Mouse (Mus musculus): Measurements from ENCODE around the gene Zfp655. TPM values are rescaled to one million over a fixed set of nuclear protein-coding genes. Genes with fewer than 3 reads are reported as not detected.
"Not testable (repeated sequence)": the region's sequence is repeated elsewhere in the genome, so short reads cannot be mapped to it uniquely, and the experiment has no call there.

Zfp655 gene
- polyA plus RNA-seq, 1 experiment from 2014 or later = 32.2 TPM

DNA sequence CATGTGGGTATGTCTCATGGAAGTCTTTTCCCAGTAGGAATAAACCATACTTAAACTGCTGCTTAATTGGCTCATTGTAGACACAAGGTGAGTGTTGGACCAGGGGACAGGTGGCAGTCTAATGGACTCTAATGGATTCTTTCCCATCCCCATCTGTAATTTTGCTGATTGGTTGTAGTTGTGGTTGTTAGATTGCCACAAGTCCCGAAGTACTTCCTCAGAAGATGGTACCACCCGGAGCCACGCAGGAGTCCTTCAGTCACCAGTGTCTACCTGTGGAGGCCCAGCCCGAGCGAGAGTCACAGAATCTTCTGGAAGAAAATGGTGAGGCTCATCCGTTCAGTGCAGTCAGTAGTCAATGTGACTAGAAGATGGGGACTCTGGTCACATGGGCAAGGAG, 24.1 kb upstream of the Zfp655 start:
- no peaks in the 10 kb centered on the region for H3K27me3 ChIP-seq
- H3K27ac ChIP-seq = no peak overlapping the region
- no peaks in the 10 kb centered on the region for H3K9me3 ChIP-seq
- H3K4me3 ChIP-seq = no peak overlapping the region
- H3K36me3 ChIP-seq = peaks cover 28% of the 10 kb centered on the region
- H3K4me1 ChIP-seq = peaks cover 20% of the 10 kb centered on the region
- ATAC-seq (ENCODE audit: borderline replicate concordance, extremely low read depth, low FRiP score, low TSS enrichment) = no peak
- H3K9ac ChIP-seq = no peak overlapping the region
- no peak overlapping the region for H3K4me2 ChIP-seq
- WGBS = 91% methylated on average over 6 of the region's 6 CpGs

GRCm38 (mm10) chr5:145207954-145208353, 23.6 kb upstream of the Zfp655 start:
- H3K4me3 ChIP-seq = no peak overlapping the region
- H3K9me3 ChIP-seq = no peaks in the 10 kb centered on the region
- H3K36me3 ChIP-seq = peaks cover 33% of the 10 kb centered on the region
- no peak for ATAC-seq (ENCODE audit: borderline replicate concordance, extremely low read depth, low FRiP score, low TSS enrichment)
- no peak overlapping the region for H3K9ac ChIP-seq
- no peaks in the 10 kb centered on the region for H3K27me3 ChIP-seq
- 86% methylated on average over 6 of the region's 6 CpGs for WGBS
- no peak overlapping the region for H3K4me2 ChIP-seq
- peaks cover 20% of the 10 kb centered on the region for H3K4me1 ChIP-seq
- no peak overlapping the region for H3K27ac ChIP-seq

DNA sequence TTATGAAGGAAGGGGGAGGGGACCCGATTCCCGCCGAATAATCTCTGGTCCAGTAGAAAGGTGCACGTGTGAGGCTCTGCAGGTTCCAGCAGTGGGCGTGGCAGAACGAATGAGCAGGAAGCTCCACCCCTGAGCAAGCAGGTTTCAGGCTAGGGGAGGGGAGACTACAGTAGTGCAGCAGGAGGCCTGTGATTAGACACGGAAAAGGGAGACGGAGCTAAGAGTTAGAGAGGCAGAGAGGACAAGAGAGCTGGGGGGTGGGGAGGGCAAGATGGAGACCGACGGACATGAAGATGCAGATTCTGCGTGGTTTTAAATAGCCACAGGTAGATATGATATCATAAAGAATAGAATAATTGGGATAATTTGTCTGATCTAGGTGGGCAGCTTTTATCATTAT, 23.1 kb upstream of the Zfp655 start:
- not testable (repeated sequence) for H3K4me3 ChIP-seq; ATAC-seq (ENCODE audit: borderline replicate concordance, extremely low read depth, low FRiP score, low TSS enrichment); H3K9ac ChIP-seq; H3K9me3 ChIP-seq; H3K27me3 ChIP-seq; H3K27ac ChIP-seq; H3K4me2 ChIP-seq
- peaks cover 37% of the 10 kb centered on the region for H3K36me3 ChIP-seq
- WGBS = 41% methylated on average over 11 of the region's 11 CpGs
- H3K4me1 ChIP-seq = peaks cover 20% of the 10 kb centered on the region

DNA sequence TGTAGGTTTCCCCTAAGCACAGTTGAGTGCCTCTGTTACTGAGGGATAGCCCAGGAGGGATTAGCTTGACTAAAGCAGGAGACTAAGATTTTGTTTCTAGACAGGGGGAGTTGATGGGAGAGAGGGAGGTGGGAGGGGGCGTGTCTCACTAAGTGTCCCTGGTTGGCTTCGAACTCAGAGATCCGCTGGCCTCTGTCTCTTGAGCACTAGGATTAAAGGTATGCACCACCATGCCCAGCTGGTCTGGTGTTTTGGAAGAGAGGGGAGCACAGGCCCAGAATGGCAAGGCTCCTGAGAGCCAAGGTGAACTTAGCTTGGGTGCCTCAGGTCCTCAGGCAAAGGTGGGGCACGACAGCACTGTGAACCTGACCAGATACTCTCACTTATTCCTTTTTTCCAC, 20.2 kb upstream of the Zfp655 start:
- ATAC-seq (ENCODE audit: borderline replicate concordance, extremely low read depth, low FRiP score, low TSS enrichment) = no peak
- peaks cover 41% of the 10 kb centered on the region for H3K36me3 ChIP-seq
- WGBS = 88% methylated on average over 4 of the region's 4 CpGs

GRCm38 (mm10) chr5:145212216-145212615, 19.3 kb upstream of the Zfp655 start:
- H3K27me3 ChIP-seq = no peaks in the 10 kb centered on the region
- H3K9me3 ChIP-seq = no peaks in the 10 kb centered on the region
- no peak for ATAC-seq (ENCODE audit: borderline replicate concordance, extremely low read depth, low FRiP score, low TSS enrichment)
- H3K27ac ChIP-seq = no peak overlapping the region
- peaks cover 40% of the 10 kb centered on the region for H3K36me3 ChIP-seq
- 91% methylated on average over 4 of the region's 4 CpGs for WGBS
- H3K4me2 ChIP-seq = no peak overlapping the region
- H3K4me1 ChIP-seq = no peaks in the 10 kb centered on the region
- no peak overlapping the region for H3K4me3 ChIP-seq
- no peak overlapping the region for H3K9ac ChIP-seq

More for the DNA sequence above, 20.2 kb upstream of the Zfp655 start:
- Histone ChIP-seq H3K27ac (no peak overlapping the region), H3K4me1 (0 out of 2 replicates have a peak, but pooled peaks cover 3% of the 10 kb centered on the region), H3K9me3 (no peaks in the 10 kb centered on the region), H3K4me2 (no peak overlapping the region), H3K27me3 (no peaks in the 10 kb centered on the region), H3K9ac (no peak overlapping the region), H3K4me3 (no peak overlapping the region)

GRCm38 (mm10) chr5:145213505-145213904, 18.0 kb upstream of the Zfp655 start:
- no peak overlapping the region for H3K27ac ChIP-seq
- H3K27me3 ChIP-seq = no peaks in the 10 kb centered on the region
- no peak overlapping the region for H3K4me2 ChIP-seq
- H3K9ac ChIP-seq = no peak overlapping the region
- peaks cover 40% of the 10 kb centered on the region for H3K36me3 ChIP-seq
- no peak overlapping the region for H3K4me3 ChIP-seq
- WGBS = 92% methylated on average over 3 of the region's 3 CpGs
- no peaks in the 10 kb centered on the region for H3K9me3 ChIP-seq
- H3K4me1 ChIP-seq = no peaks in the 10 kb centered on the region
- ATAC-seq (ENCODE audit: borderline replicate concordance, extremely low read depth, low FRiP score, low TSS enrichment) = no peak

GRCm38 (mm10) chr5:145214679-145215078, 16.8 kb upstream of the Zfp655 start:
- Histone ChIP-seq H3K4me2 (no peak overlapping the region), H3K27me3 (no peaks in the 10 kb centered on the region), H3K4me3 (no peak overlapping the region), H3K4me1 (no peaks in the 10 kb centered on the region), H3K27ac (no peak overlapping the region), H3K9me3 (no peaks in the 10 kb centered on the region), H3K9ac (no peak overlapping the region), H3K36me3 (peaks cover 41% of the 10 kb centered on the region)
- 75% methylated on average over 4 of the region's 4 CpGs for WGBS
- no peak for ATAC-seq (ENCODE audit: borderline replicate concordance, extremely low read depth, low FRiP score, low TSS enrichment)

- H3K27ac ChIP-seq = no peak overlapping the region
- no peak overlapping the region for H3K4me2 ChIP-seq
- H3K4me1 ChIP-seq = no peaks in the 10 kb centered on the region
- H3K4me3 ChIP-seq = no peak overlapping the region
- no peaks in the 10 kb centered on the region for H3K27me3 ChIP-seq
- no peak for ATAC-seq (ENCODE audit: borderline replicate concordance, extremely low read depth, low FRiP score, low TSS enrichment)
- WGBS = 70% methylated on average over 6 of the region's 6 CpGs
- H3K9me3 ChIP-seq = no peaks in the 10 kb centered on the region
- peaks cover 42% of the 10 kb centered on the region; the same call in 1 of the 2 replicates for H3K36me3 ChIP-seq
- no peak overlapping the region for H3K9ac ChIP-seq
These were observed 13.8 kb upstream of the Zfp655 start for GRCm38 (mm10) chr5:145217746-145218145.

GRCm38 (mm10) chr5:145218206-145218605, 13.3 kb upstream of the Zfp655 start:
- no peaks in the 10 kb centered on the region for H3K4me1 ChIP-seq
- 95% methylated on average over 21 of the region's 21 CpGs for WGBS
- H3K4me3 ChIP-seq = no peak overlapping the region
- H3K27ac ChIP-seq = no peak overlapping the region
- H3K4me2 ChIP-seq = no peak overlapping the region
- H3K9me3 ChIP-seq = no peaks in the 10 kb centered on the region
- ATAC-seq (ENCODE audit: borderline replicate concordance, extremely low read depth, low FRiP score, low TSS enrichment) = no peak
- no peaks in the 10 kb centered on the region for H3K27me3 ChIP-seq
- peaks cover 38% of the 10 kb centered on the region; the same call in 1 of the 2 replicates for H3K36me3 ChIP-seq
- H3K9ac ChIP-seq = no peak overlapping the region

- ATAC-seq (ENCODE audit: borderline replicate concordance, extremely low read depth, low FRiP score, low TSS enrichment) = no peak
- H3K36me3 ChIP-seq = peaks cover 36% of the 10 kb centered on the region; the same call in 1 of the 2 replicates
These were observed 12.8 kb upstream of the Zfp655 start for GRCm38 (mm10) chr5:145218671-145219070.

GRCm38 (mm10) chr5:145219981-145220380, 11.5 kb upstream of the Zfp655 start:
- WGBS = 90% methylated on average over 8 of the region's 8 CpGs
- H3K9me3 ChIP-seq = no peaks in the 10 kb centered on the region
- H3K27ac ChIP-seq = no peak overlapping the region
- no peak overlapping the region for H3K4me3 ChIP-seq
- no peaks in the 10 kb centered on the region for H3K4me1 ChIP-seq
- no peak overlapping the region for H3K4me2 ChIP-seq
- H3K36me3 ChIP-seq = peaks cover 32% of the 10 kb centered on the region; the same call in 1 of the 2 replicates
- no peak overlapping the region for H3K9ac ChIP-seq
- H3K27me3 ChIP-seq = no peaks in the 10 kb centered on the region
- ATAC-seq (ENCODE audit: borderline replicate concordance, extremely low read depth, low FRiP score, low TSS enrichment) = no peak

More at GRCm38 (mm10) chr5:145218671-145219070, 12.8 kb upstream of the Zfp655 start:
- no peak overlapping the region for H3K4me2 ChIP-seq
- no peak overlapping the region for H3K9ac ChIP-seq
- no peaks in the 10 kb centered on the region for H3K4me1 ChIP-seq
- H3K9me3 ChIP-seq = no peaks in the 10 kb centered on the region
- H3K27ac ChIP-seq = no peak overlapping the region
- no peaks in the 10 kb centered on the region for H3K27me3 ChIP-seq
- WGBS = 93% methylated on average over 20 of the region's 20 CpGs
- H3K4me3 ChIP-seq = no peak overlapping the region

- H3K9ac ChIP-seq = no peak overlapping the region
- peaks cover 32% of the 10 kb centered on the region; the same call in 1 of the 2 replicates for H3K36me3 ChIP-seq
- H3K9me3 ChIP-seq = no peaks in the 10 kb centered on the region
- no peak overlapping the region for H3K4me3 ChIP-seq
- no peak for ATAC-seq (ENCODE audit: borderline replicate concordance, extremely low read depth, low FRiP score, low TSS enrichment)
- H3K27me3 ChIP-seq = no peaks in the 10 kb centered on the region
- WGBS = 83% methylated on average over 5 of the region's 5 CpGs
- H3K27ac ChIP-seq = no peak overlapping the region
- no peak overlapping the region for H3K4me2 ChIP-seq
- H3K4me1 ChIP-seq = no peaks in the 10 kb centered on the region
These were observed 8.7 kb upstream of the Zfp655 start for GRCm38 (mm10) chr5:145222840-145223239.

GRCm38 (mm10) chr5:145223395-145223794, 8.1 kb upstream of the Zfp655 start:
- no peak overlapping the region for H3K4me2 ChIP-seq
- no peaks in the 10 kb centered on the region for H3K4me1 ChIP-seq
- H3K9ac ChIP-seq = no peak overlapping the region
- peaks cover 27% of the 10 kb centered on the region; the same call in 1 of the 2 replicates for H3K36me3 ChIP-seq
- H3K27ac ChIP-seq = no peak overlapping the region
- WGBS = 77% methylated on average over 12 of the region's 12 CpGs
- ATAC-seq (ENCODE audit: borderline replicate concordance, extremely low read depth, low FRiP score, low TSS enrichment) = no peak
- no peaks in the 10 kb centered on the region for H3K27me3 ChIP-seq
- no peaks in the 10 kb centered on the region for H3K9me3 ChIP-seq
- no peak overlapping the region for H3K4me3 ChIP-seq
